Mouse (Mus musculus): ENCODE results near the gene Prm2.
"Not testable (repeated sequence)": the region's sequence is repeated elsewhere in the genome, so short reads cannot be mapped to it uniquely, and the experiment has no call there.

The Prm2 gene

GRCm38 (mm10) chr16:10812865-10813371 is 17.0 kb upstream of the Prm2 start, which contains the start of gene Gm11172:
Gm11172 (plus strand) TSS chr16:10812915.
- in situ Hi-C loops (cut with MboI; ENCODE audit: low sequenced_read_pairs) = no loop called here

GRCm38 (mm10) chr16:10810376-10810775 is 14.4 kb upstream of the Prm2 start:
- in situ Hi-C loops (cut with MboI; ENCODE audit: low sequenced_read_pairs) = no loop called here

GRCm38 (mm10) chr16:10805789-10806527 is 10.0 kb upstream of the Prm2 start, which contains the start of gene Prm1:
Prm1 (minus strand) TSS chr16:10805839.
- in situ Hi-C loops (cut with MboI; ENCODE audit: low sequenced_read_pairs) = no loop called here

GRCm38 (mm10) chr16:10802420-10802819 is 6.5 kb upstream of the Prm2 start:
- in situ Hi-C loops (cut with MboI; ENCODE audit: low sequenced_read_pairs) = not testable (repeated sequence)

- in situ Hi-C loops (cut with MboI; ENCODE audit: low sequenced_read_pairs) = no loop called here
These were observed 5.2 kb downstream of the Prm2 start, which contains the start of gene Prm3 for GRCm38 (mm10) chr16:10790702-10791101. Prm3 (minus strand) TSS chr16:10790914.

GRCm38 (mm10) chr16:10788866-10789265 is 7.1 kb downstream of the Prm2 start:
- in situ Hi-C loops (cut with MboI; ENCODE audit: low sequenced_read_pairs) = no loop called here

GRCm38 (mm10) chr16:10788271-10788670 is 7.7 kb downstream of the Prm2 start, which contains the start of gene Tnp2:
Tnp2 (minus strand) TSS chr16:10788660.
- in situ Hi-C loops (cut with MboI; ENCODE audit: low sequenced_read_pairs) = no loop called here

GRCm38 (mm10) chr16:10787548-10788058 is 8.3 kb downstream of the Prm2 start:
- in situ Hi-C loops (cut with MboI; ENCODE audit: low sequenced_read_pairs) = no loop called here

GRCm38 (mm10) chr16:10786782-10787547 is 9.0 kb downstream of the Prm2 start:
- in situ Hi-C loops (cut with MboI; ENCODE audit: low sequenced_read_pairs) = no loop called here

- in situ Hi-C loops (cut with MboI; ENCODE audit: low sequenced_read_pairs) = no loop called here
These were observed 9.6 kb downstream of the Prm2 start for GRCm38 (mm10) chr16:10786288-10786687.

GRCm38 (mm10) chr16:10785371-10786231 is 10.3 kb downstream of the Prm2 start, which contains the start of gene Socs1:
Socs1 (minus strand) TSS chr16:10785536.
- in situ Hi-C loops (cut with MboI; ENCODE audit: low sequenced_read_pairs) = no loop called here

GRCm38 (mm10) chr16:10784793-10785370 is 11.1 kb downstream of the Prm2 start:
- in situ Hi-C loops (cut with MboI; ENCODE audit: low sequenced_read_pairs) = no loop called here

- in situ Hi-C loops (cut with MboI; ENCODE audit: low sequenced_read_pairs) = no loop called here
These were observed 11.8 kb downstream of the Prm2 start for GRCm38 (mm10) chr16:10783883-10784792.

GRCm38 (mm10) chr16:10783451-10783850 is 12.5 kb downstream of the Prm2 start:
- in situ Hi-C loops (cut with MboI; ENCODE audit: low sequenced_read_pairs) = no loop called here

- in situ Hi-C loops (cut with MboI; ENCODE audit: low sequenced_read_pairs) = no loop called here
These were observed 12.8 kb downstream of the Prm2 start for GRCm38 (mm10) chr16:10783152-10783434.

GRCm38 (mm10) chr16:10782377-10783151 is 13.4 kb downstream of the Prm2 start:
- in situ Hi-C loops (cut with MboI; ENCODE audit: low sequenced_read_pairs) = no loop called here

- in situ Hi-C loops (cut with MboI; ENCODE audit: low sequenced_read_pairs) = no loop called here
These were observed 14.0 kb downstream of the Prm2 start for GRCm38 (mm10) chr16:10781862-10782371.

GRCm38 (mm10) chr16:10780631-10781120 is 15.3 kb downstream of the Prm2 start:
- in situ Hi-C loops (cut with MboI; ENCODE audit: low sequenced_read_pairs) = no loop called here
